Mouse (Mus musculus) cerebellum, adult 8-10 months (tissue): ENCODE results near the gene Gnaz.

ENCODE experiments used
- DNase-seq: peaks from one replicate; pipeline ENCODE4 v3.0.0; 2022

Gene Gnaz

GRCm38 (mm10) chr10:75065691-75066090 lies 98.7 kb downstream of the Gnaz start:
- no peak for DNase-seq
